Mouse (Mus musculus) midbrain, embryonic 16.5 days (tissue): ENCODE measurements around the gene Gab2. TPM values are rescaled to one million over a fixed set of nuclear protein-coding genes. Genes with fewer than 3 reads are reported as not detected.
"Not testable (repeated sequence)": the region's sequence is repeated elsewhere in the genome, so short reads cannot be mapped to it uniquely, and the experiment has no call there.

Source experiments
- ATAC-seq: fragments of 200-750 bp; cut with Nextera tagmentation; 2 replicates; pipeline ENCODE4 v1.8.0; 2017; ENCODE audit warnings: moderate TSS enrichment
- H3K27ac ChIP-seq: fragments of 300-500 bp; sonication (generic); 2 replicates; pipeline ENCODE4 v1.5.1; 2014; ENCODE audit warnings: mild to moderate bottlenecking, low read length, mixed read lengths
- H3K27me3 ChIP-seq: fragments of 300-500 bp; sonication (generic); 2 replicates; pipeline ENCODE4 v1.6.1; 2014; ENCODE audit warnings: low read depth, low read length, mixed read lengths; ENCODE audit not compliant: control insufficient read depth, insufficient read depth
- H3K36me3 ChIP-seq: fragments of 300-500 bp; sonication (generic); 2 replicates; pipeline ENCODE4 v1.6.1; 2014; ENCODE audit warnings: mild to moderate bottlenecking, low read length, moderate library complexity, mixed read lengths; ENCODE audit not compliant: control insufficient read depth, insufficient read depth
- H3K4me1 ChIP-seq: fragments of 300-500 bp; sonication (generic); 2 replicates; pipeline ENCODE4 v1.6.1; 2014; ENCODE audit warnings: mild to moderate bottlenecking, low read length, mixed read lengths; ENCODE audit not compliant: control insufficient read depth, insufficient read depth
- H3K4me2 ChIP-seq: fragments of 300-500 bp; sonication (generic); 2 replicates; pipeline ENCODE4 v1.6.1; 2014; ENCODE audit warnings: mild to moderate bottlenecking, low read length, mixed read lengths
- H3K4me3 ChIP-seq: fragments of 300-500 bp; sonication (generic); 2 replicates; pipeline ENCODE4 v1.5.1; 2014; ENCODE audit warnings: low read depth, mild to moderate bottlenecking, low read length, moderate library complexity, mixed read lengths
- H3K9ac ChIP-seq: fragments of 300-500 bp; sonication (generic); 2 replicates; pipeline ENCODE4 v1.6.1; 2014; ENCODE audit warnings: low read depth, low read length, mixed read lengths
- H3K9me3 ChIP-seq: fragments of 300-500 bp; sonication (generic); replicated peaks from 2 replicates; pipeline ENCODE4 v1.6.1; 2014; ENCODE audit warnings: mild to moderate bottlenecking, low read length, mixed read lengths; ENCODE audit not compliant: control insufficient read depth, poor library complexity, severe bottlenecking
- WGBS: fragments of 180-500 bp; shearing (Covaris S2); extraction: QIAGEN DNeasy Blood & Tissue Kit; methylation state at CpG from one replicate; pipeline ENCODE4 v1.1.7; 2014; 5-methylcytosine and 5-hydroxymethylcytosine counted together
- polyA plus RNA-seq: library from polyadenylated mRNA; unstranded; fragments of >200 nt; fragmentation: Nextera tagmentation; extraction: Ambion mirVana; gene quantifications from 2 replicates; pipeline ENCODE4 v1.2.1, GENCODE M21; 2015

The Gab2 gene
- polyA plus RNA-seq, 1 experiment from 2014 or later, result 20.3 TPM

DNA sequence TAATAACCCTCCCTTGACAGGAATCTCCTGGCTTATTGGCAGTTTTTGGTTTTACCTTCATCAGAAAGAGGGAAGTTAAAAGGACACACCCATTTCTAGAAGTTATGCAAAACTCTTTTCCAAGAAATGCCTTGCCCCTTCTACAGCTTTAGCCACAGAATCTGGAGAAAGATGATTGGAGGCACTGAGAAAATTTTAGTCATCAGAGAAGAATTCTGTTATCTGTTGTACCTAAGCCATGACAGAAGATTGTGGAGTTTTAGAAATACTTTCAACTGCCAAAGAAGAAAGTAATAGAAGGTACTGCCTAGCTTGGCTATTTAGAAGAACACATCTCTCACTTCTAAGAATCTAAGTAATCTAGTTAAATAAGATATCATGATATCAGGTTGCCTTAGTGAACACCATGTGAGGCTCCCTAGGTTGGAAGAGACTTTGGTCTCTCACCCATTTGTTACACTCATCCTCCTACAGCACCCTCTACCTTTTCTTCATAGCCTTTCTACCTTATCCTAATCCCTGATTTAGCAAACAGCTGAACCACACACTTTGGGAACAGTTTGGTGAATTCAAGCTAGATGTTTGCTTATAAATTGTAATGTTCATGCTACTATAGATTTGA lies 128.8 kb downstream of the Gab2 start:
- no peak overlapping the region for H3K9ac ChIP-seq
- no peak for ATAC-seq
- no peaks in the 10 kb centered on the region for H3K9me3 ChIP-seq
- no peak overlapping the region for H3K4me2 ChIP-seq
- H3K36me3 ChIP-seq, result no peaks in the 10 kb centered on the region
- H3K27me3 ChIP-seq, result no peaks in the 10 kb centered on the region
- no peak overlapping the region for H3K4me3 ChIP-seq
- H3K4me1 ChIP-seq, result no peaks in the 10 kb centered on the region
- no peak overlapping the region for H3K27ac ChIP-seq

DNA sequence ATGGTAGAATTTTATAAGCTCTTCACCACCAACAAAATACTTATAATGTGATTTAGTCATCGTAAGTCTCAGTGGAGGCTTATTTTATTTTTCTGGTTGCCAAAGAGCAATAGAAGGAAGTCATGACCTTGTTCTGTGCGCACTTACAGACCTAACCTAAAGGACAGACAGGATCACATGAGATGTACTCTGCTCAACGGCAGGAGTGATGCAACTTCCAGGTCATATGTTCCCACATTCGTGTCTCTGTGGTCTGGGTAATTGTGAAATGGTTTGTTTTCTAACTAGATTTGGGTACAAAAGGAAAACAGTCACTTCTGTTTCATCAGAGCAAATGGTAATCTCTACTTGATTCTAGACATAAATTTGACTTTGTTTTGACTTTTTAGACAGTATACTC lies 129.7 kb downstream of the Gab2 start:
- Histone ChIP-seq H3K36me3 (no peaks in the 10 kb centered on the region), H3K27ac (no peak overlapping the region), H3K9ac (no peak overlapping the region), H3K4me2 (no peak overlapping the region), H3K27me3 (no peaks in the 10 kb centered on the region), H3K4me1 (no peaks in the 10 kb centered on the region), H3K4me3 (no peak overlapping the region), H3K9me3 (no peaks in the 10 kb centered on the region)
- ATAC-seq, result no peak
- WGBS, result 89% methylated on average over 4 of the region's 4 CpGs

DNA sequence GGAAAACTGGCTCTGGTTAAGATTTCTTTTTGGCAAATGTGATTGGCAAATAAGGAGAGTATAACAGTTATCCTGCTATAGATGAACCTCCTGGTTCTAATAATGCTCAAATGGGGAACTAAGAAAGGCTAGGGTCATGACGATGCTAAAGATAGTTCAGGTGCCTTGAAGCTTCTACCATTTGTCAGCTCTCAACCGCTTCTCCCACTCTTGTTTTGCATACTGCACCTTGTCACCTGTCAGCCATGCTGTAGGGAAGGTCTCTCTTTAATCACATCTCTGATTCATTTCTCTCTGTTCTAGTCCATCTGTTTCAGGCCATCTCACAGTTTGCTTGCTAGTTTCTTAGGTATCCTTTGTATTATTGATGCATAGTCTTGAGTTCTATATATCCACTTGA lies 142.4 kb downstream of the Gab2 start:
- Histone ChIP-seq H3K36me3 (peaks cover 3% of the 10 kb centered on the region), H3K27me3 (no peaks in the 10 kb centered on the region), H3K9ac (no peak overlapping the region), H3K4me1 (no peaks in the 10 kb centered on the region), H3K9me3 (no peaks in the 10 kb centered on the region), H3K4me2 (no peak overlapping the region), H3K27ac (no peak overlapping the region), H3K4me3 (no peak overlapping the region)
- no peak for ATAC-seq
- 98% methylated on average over 2 of the region's 2 CpGs for WGBS

DNA sequence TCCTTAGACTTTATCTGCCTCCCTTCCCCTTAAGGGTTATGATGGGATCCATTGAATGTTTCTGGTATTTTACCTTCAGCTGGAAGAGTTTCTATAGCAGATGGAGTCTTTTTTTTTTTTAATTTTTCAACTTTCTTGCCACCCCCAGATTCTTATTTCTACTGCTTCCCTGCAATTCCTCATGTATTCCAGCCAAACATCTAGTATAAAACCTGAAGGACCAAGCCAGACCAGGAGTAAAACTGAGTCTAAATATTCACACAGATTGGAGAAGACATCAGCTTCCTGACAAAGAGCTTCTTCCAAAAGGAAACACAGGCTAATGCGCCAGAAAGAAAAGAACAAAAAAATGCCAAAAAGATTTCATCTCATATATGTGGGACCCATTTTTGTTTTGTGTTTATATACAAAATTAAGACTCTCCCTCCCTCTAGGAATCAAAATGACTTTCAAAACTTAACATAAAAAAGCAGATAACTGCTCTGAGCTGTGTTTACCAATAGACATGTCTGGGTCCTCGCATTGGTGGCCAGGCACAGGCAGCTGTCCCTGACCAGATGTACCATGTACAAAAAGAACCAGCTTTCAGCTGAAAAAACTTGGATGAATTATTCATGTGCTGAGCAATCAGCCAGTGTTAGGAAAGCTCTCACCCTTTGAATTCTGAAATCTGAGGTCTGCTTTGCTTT lies 164.0 kb downstream of the Gab2 start:
- Histone ChIP-seq H3K4me2 (no peak overlapping the region), H3K9me3 (no peaks in the 10 kb centered on the region), H3K36me3 (no peaks in the 10 kb centered on the region), H3K27ac (no peak overlapping the region), H3K27me3 (no peaks in the 10 kb centered on the region), H3K4me1 (peaks cover 8% of the 10 kb centered on the region), H3K4me3 (no peak overlapping the region), H3K9ac (no peak overlapping the region)
- no peak for ATAC-seq
- 43% methylated on average over 2 of the region's 2 CpGs for WGBS

DNA sequence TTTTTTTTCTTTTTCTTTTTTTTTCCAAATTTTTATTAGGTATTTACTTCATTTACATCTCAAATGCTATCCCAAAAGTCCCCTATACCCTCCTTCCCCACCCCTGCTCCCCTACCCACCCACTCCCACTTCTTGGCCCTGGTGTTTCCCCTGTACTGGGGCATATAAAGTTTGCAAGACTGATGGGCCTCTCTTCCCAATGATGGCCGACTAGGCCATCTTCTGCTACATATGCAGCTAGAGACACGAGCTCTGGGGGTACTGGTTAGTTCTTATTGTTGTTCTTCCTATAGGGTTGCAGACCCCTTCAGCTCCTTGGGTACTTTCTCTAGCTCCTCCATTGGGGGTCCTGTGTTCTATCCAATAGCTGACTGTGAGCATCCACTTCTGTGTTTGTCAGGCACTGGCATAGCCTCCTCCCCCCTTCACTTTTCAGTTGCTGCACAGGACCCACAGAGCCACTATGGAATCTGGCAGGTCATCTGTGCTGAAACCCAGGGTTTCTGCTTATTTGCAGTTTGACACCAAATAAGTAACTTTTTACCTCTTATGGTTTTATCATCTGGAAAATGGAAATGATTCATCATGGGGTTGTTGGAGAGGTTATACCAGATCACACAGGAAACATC lies 164.7 kb downstream of the Gab2 start:
- 52% methylated on average over 2 of the region's 2 CpGs for WGBS
- not testable (repeated sequence) for ATAC-seq, H3K9ac ChIP-seq

DNA sequence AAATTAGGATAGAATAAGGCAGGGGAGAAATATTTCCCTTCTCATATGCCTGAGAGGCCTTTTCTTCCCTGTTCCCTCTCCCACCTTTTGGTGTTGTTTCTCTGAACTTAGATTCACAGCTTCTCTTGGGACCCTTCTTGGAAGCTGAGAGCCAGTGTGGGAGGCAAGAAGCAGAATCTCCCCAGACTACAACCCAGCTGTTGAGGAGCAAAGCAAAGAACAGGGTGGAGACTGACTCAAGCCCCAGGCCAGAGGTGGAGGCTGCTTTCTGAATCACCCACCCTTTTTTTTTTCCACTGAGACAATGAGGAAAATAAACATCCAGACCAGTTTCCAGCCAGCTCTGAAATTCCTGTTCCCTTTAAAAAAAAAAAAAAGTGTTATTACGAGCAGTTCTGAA lies 166.3 kb downstream of the Gab2 start:
- no peak overlapping the region for H3K9ac ChIP-seq

More for the DNA sequence above, 164.7 kb downstream of the Gab2 start:
- not testable (repeated sequence) for H3K4me1 ChIP-seq, H3K9me3 ChIP-seq, H3K36me3 ChIP-seq, H3K4me3 ChIP-seq, H3K27me3 ChIP-seq, H3K27ac ChIP-seq, H3K4me2 ChIP-seq

DNA sequence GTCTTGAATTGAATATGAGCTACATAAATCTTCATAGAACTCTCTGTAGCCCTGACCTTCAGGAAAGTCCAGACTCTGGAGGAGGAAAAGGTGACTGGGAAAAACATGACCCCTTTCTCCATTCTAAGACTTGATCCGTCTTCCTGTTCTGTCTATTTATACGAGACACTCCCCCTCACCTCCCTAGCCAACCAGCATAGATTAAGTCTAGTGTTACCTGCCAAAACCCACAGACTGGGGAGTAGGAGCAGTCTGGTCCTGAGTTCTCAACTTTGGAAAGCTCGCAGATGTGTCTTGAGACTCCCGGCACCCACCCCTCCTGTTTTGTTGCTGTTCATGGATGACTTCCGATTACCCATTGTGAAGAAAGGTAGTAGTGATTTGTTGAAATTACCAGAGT lies 166.8 kb downstream of the Gab2 start:
- Histone ChIP-seq H3K36me3 (no peaks in the 10 kb centered on the region), H3K9me3 (no peaks in the 10 kb centered on the region), H3K27ac (no peak overlapping the region), H3K27me3 (no peaks in the 10 kb centered on the region), H3K4me3 (no peak overlapping the region), H3K4me2 (no peak overlapping the region), H3K9ac (no peak overlapping the region), H3K4me1 (peaks cover 8% of the 10 kb centered on the region)
- no peak for ATAC-seq
- 83% methylated on average over 5 of the region's 5 CpGs for WGBS

More for the DNA sequence above, 166.3 kb downstream of the Gab2 start:
- no peak overlapping the region for H3K4me2 ChIP-seq
- H3K36me3 ChIP-seq, result no peaks in the 10 kb centered on the region
- no peaks in the 10 kb centered on the region for H3K9me3 ChIP-seq
- H3K4me1 ChIP-seq, result peaks cover 8% of the 10 kb centered on the region
- no peaks in the 10 kb centered on the region for H3K27me3 ChIP-seq
- no peak overlapping the region for H3K27ac ChIP-seq
- WGBS, result 86% methylated on average over 1 of the region's 1 CpGs
- H3K4me3 ChIP-seq, result no peak overlapping the region
- ATAC-seq, result no peak

DNA sequence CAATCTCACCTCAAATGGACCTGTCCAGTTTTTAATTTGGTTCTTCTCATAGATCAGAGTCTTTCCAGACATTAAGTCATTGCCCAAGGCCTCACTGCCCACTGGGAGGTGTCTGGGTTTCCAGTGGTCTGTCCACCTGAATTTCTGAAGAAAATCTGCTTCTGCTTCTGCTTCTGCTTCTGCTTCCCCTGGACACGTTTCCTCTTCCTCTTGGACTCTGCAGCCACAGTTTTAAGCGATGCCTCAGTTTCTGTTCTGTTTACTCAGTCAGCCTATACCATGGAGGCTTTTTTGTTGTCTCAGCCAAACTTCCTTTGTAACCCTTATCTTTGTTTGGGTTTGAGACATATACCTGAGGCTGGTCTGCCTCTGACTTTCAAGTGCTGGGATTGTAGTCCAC lies 170.3 kb downstream of the Gab2 start:
- Histone ChIP-seq H3K9me3 (no peaks in the 10 kb centered on the region), H3K36me3 (no peaks in the 10 kb centered on the region), H3K4me1 (peaks cover 4% of the 10 kb centered on the region), H3K4me3 (no peak overlapping the region), H3K4me2 (no peak overlapping the region), H3K27ac (no peak overlapping the region), H3K27me3 (no peaks in the 10 kb centered on the region), H3K9ac (no peak overlapping the region)
- 98% methylated on average over 2 of the region's 2 CpGs for WGBS
- no peak for ATAC-seq

DNA sequence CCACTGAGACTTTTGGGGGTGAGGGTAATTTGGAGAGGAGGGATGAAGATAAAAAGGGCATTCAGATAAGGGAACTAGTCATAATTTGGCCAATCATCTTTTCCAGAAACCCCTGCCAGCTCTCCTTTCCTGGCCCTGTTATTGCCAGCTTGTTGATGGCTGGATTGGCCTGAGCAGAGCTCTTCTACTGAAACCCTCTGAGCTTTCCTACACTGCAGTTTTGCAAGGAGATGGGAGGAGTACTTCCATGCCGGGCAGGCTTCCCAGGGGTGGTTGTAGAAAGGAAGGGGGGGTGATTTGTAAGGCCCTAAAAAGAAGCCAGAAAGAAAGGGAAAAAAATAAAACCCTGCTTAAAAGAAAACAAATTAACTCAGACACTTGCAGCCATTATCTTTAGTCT lies 181.2 kb downstream of the Gab2 start:
- WGBS, result 78% methylated on average over 1 of the region's 1 CpGs

More for the DNA sequence above, 181.2 kb downstream of the Gab2 start:
- H3K4me3 ChIP-seq, result no peak overlapping the region
- H3K27me3 ChIP-seq, result no peaks in the 10 kb centered on the region
- H3K27ac ChIP-seq, result no peak overlapping the region
- H3K4me1 ChIP-seq, result no peaks in the 10 kb centered on the region
- H3K9me3 ChIP-seq, result no peaks in the 10 kb centered on the region
- no peaks in the 10 kb centered on the region for H3K36me3 ChIP-seq
- no peak overlapping the region for H3K9ac ChIP-seq
- no peak overlapping the region for H3K4me2 ChIP-seq
- no peak for ATAC-seq
